Mouse (Mus musculus) ES-E14 (cell line): ENCODE results near the gene Rasal3.

Source experiments
- CHD2 ChIP-seq: IDR thresholded peaks from 2 replicates; pipeline ENCODE4 v1.6.1; 2014; ENCODE audit warnings: mild to moderate bottlenecking, low read depth, low read length, inconsistent platforms
- HCFC1 ChIP-seq: IDR thresholded peaks from 2 replicates; pipeline ENCODE4 v1.6.1; 2012; ENCODE audit warnings: low read length, inconsistent platforms, borderline replicate concordance; ENCODE audit not compliant: insufficient read depth

DNA sequence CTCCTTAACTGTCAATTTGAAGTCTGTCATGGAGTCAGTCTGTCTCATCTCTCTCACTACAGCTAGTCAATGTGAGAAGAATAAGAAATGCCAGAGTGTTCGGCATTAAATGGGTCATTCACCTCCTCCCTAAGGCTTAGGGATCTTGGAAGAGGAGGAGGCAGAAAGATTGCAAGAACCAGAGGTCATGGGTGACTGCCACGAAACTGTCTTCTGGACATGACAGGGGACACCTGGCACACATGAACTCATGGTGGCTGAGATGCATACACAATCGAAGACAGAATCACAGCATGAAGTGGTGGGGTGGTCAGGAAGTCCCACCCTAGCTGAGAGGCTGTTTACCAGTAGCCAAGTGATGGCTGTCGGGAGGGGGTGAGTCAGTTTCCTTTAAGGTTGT, 30.9 kb upstream of the Rasal3 start:
- TF ChIP-seq HCFC1 (no peak), CHD2 (no peak)
